Mouse (Mus musculus): ENCODE results near the gene Sec14l3.
"Not testable (repeated sequence)": the region's sequence is repeated elsewhere in the genome, so short reads cannot be mapped to it uniquely, and the experiment has no call there.

Sec14l3 gene

GRCm38 (mm10) chr11:4103522-4103921 is 38.9 kb downstream of the Sec14l3 start:
- no peak for DNase-seq (ENCODE audit: low spot score)

GRCm38 (mm10) chr11:4104989-4105388 is 40.3 kb downstream of the Sec14l3 start:
- DNase-seq (ENCODE audit: low spot score) = no peak

GRCm38 (mm10) chr11:4105444-4105843 is 40.8 kb downstream of the Sec14l3 start:
- DNase-seq (ENCODE audit: low spot score) = no peak

- DNase-seq (ENCODE audit: low spot score) = not testable (repeated sequence)
Observed at GRCm38 (mm10) chr11:4107901-4108300, 43.3 kb downstream of the Sec14l3 start.

GRCm38 (mm10) chr11:4108691-4109090 is 44.0 kb downstream of the Sec14l3 start:
- no peak for DNase-seq (ENCODE audit: low spot score)

- DNase-seq (ENCODE audit: low spot score) = no peak
Observed at GRCm38 (mm10) chr11:4112033-4112432, 47.4 kb downstream of the Sec14l3 start.

- DNase-seq (ENCODE audit: low spot score) = no peak
Observed at GRCm38 (mm10) chr11:4112861-4113260, 48.2 kb downstream of the Sec14l3 start.

DNA sequence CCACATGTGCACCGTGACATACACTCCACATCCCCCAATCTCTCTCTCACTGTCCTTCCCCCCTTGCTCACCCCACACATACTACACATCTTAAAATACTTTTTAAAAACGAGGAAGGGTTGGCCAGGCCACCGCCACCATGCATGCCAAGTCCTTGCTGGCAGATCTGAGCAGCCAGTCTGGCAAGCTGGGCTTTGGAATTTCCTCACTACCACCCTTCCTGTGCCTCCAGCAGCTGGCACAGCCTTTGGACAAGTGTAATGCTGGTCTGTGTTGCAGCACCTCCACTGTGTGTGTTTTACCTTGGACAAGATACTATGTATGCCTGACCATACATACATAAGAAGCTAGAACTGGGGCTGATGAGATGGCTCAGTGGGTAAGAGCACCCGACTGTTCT is 48.9 kb downstream of the Sec14l3 start:
- DNase-seq (ENCODE audit: low spot score) = no peak

- no peak for DNase-seq (ENCODE audit: low spot score)
Observed at GRCm38 (mm10) chr11:4113970-4114369, 49.3 kb downstream of the Sec14l3 start.

DNA sequence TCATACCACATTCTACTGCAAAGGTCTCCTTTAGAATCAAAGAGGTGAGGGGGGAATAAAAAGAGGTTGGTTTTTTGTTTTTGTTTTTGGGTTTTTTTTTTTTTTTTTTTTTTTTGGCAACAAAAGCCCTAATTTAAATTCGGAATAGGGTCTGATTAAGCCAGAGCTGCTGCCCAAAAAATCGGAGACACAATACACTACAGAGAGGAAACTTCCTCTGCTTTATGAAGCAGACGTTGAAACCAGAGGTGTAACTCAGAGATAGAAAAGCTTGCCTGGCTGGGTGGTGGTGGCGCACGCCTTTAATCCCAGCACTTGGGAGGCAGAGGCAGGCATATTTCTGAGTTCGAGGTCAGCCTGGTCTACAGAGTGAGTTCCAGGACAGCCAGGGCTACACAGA is 49.9 kb downstream of the Sec14l3 start:
- DNase-seq (ENCODE audit: low spot score) = not testable (repeated sequence)

DNA sequence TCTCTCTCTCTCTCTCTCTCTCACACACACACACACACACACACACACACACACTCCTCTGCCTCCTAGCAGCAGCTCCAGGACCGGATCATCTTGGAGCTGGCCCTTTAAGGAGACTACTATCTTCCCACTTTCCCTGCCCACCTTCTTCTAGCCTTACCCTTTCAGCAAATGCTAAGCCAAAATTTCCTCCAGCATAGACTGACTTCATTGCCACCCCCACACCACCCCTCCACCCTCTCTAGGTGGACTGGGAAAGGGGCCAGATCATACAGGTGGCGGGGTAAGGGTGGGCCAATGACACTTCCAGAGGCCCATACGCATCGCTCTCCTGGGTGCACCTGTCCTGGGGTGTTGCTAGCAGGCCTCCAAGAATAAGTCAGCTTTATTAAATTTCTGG is 50.8 kb downstream of the Sec14l3 start:
- DNase-seq (ENCODE audit: low spot score) = no peak

GRCm38 (mm10) chr11:4116458-4117141 is 52.0 kb downstream of the Sec14l3 start:
- no peak for DNase-seq (ENCODE audit: low spot score)

GRCm38 (mm10) chr11:4117372-4118071 is 52.9 kb downstream of the Sec14l3 start:
- DNase-seq (ENCODE audit: low spot score) = peak; percentile 13

- DNase-seq (ENCODE audit: low spot score) = peak; percentile 76
Observed at GRCm38 (mm10) chr11:4118081-4118921, 53.7 kb downstream of the Sec14l3 start.

DNA sequence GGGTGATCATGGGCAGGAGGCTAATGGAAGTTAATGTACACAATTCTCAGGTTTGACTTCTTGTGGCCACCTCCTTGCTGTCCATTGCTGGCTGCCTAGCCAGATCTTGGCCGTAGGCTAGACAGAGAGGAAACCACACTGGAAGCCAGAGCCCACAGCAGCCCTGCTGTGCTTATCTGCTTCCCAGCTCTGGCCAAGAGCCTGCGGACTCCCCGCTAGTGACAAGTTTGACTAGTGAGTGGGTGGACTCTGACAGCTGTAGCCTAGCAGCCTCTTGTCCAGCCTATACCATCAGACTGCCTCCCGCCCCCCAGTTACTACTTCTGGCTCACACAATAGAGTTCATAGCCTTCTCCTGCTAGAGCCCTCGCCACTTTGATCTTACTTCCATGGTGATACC is 55.0 kb downstream of the Sec14l3 start:
- no peak for DNase-seq (ENCODE audit: low spot score)

DNA sequence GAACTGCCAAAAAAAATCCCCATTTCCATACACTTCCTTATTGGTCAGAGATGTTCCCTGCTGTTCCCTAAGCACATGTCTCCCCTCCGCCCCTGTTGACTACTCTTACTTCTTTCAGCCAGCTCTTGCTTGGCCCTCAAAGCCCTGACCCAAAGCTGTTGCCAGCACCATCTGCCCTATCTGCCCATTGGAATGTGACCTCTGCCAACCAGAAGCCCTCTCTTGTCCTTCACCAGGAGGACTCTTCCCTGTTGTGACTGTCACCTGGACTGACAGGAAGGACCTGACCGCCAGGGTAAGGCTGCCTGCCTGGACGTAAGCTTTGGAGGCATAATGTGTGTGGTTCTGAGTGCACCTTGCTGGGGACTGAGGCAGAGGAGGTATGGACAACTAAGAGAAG is 57.0 kb downstream of the Sec14l3 start:
- no peak for DNase-seq (ENCODE audit: low spot score)

- DNase-seq (ENCODE audit: low spot score) = no peak
Observed at GRCm38 (mm10) chr11:4122226-4122625, 57.6 kb downstream of the Sec14l3 start.

GRCm38 (mm10) chr11:4122742-4123579 is 58.3 kb downstream of the Sec14l3 start, which contains the start of gene Sec14l2:
Sec14l2 (minus strand) TSS chr11:4123415.
- DNase-seq (ENCODE audit: low spot score) = no peak

DNA sequence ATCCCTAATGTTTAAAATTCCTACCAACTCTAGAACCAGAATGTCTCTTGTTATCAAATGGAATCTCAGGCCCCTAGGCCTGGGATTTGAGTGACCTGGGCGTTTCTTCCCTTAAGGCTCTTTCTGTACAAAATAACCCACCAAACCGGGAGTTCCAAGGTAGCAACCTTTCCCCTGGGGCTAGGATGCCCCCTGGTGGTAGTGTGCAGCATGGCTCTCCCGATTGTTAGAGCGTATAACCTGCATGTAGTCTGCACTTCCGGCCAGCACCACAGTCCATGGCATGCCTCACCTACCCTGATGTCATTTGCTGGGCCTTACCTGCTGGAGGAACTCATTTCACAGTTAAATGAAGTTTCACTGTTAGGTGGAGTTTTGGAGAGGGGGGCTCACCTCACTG is 59.3 kb downstream of the Sec14l3 start:
- peak; percentile 52 for DNase-seq (ENCODE audit: low spot score)

- no peak for DNase-seq (ENCODE audit: low spot score)
Observed at GRCm38 (mm10) chr11:4127059-4127458, 62.4 kb downstream of the Sec14l3 start.
